Mouse (Mus musculus) heart, embryonic 14.5 days (tissue): ENCODE data around the gene Slc37a1. TPM values are rescaled to one million over a fixed set of nuclear protein-coding genes. Genes with fewer than 3 reads are reported as not detected.

Experiments used
- ATAC-seq: fragments of 200-750 bp; cut with Nextera tagmentation; 2 replicates; pipeline ENCODE4 v1.8.0; 2017; ENCODE audit warnings: low read depth, moderate TSS enrichment; ENCODE audit not compliant: insufficient number of reproducible peaks, insufficient read depth, low FRiP score
- H3K27ac ChIP-seq, 2 experiments: fragments of 200-500 bp in 1 of 2; fragments of 300-500 bp in 1 of 2; sonication (generic) in 1 of 2; replicated peaks in 1 of 2; 2 replicates each; pipeline ENCODE4 v1.5.1; 2012 to 2014; ENCODE audit warnings: low read depth in 2 of 2, low read length in 2 of 2, control low read depth in 1 of 2, mild to moderate bottlenecking in 1 of 2, mixed read lengths in 1 of 2; ENCODE audit not compliant: control insufficient read depth in 1 of 2, insufficient read depth in 1 of 2
- H3K27me3 ChIP-seq: fragments of 300-500 bp; sonication (generic); 2 replicates; pipeline ENCODE4 v1.6.1; 2014; ENCODE audit warnings: mild to moderate bottlenecking, low read length, control low read depth; ENCODE audit not compliant: control insufficient read depth, insufficient read depth
- H3K36me3 ChIP-seq: fragments of 300-500 bp; sonication (generic); 2 replicates; pipeline ENCODE4 v1.6.1; 2014; ENCODE audit warnings: mild to moderate bottlenecking, control low read depth, low read length, mixed read lengths; ENCODE audit not compliant: control insufficient read depth, insufficient read depth
- H3K4me1 ChIP-seq, 2 experiments: fragments of 200-500 bp in 1 of 2; fragments of 300-500 bp in 1 of 2; sonication (generic) in 1 of 2; 2 replicates each; pipeline ENCODE4 v1.6.1; 2012 to 2014; ENCODE audit warnings: low read length in 2 of 2, control low read depth in 1 of 2, mixed read lengths in 1 of 2; ENCODE audit not compliant: control insufficient read depth in 2 of 2, insufficient read depth in 2 of 2
- H3K4me2 ChIP-seq: fragments of 300-500 bp; sonication (generic); 2 replicates; pipeline ENCODE4 v1.6.1; 2014; ENCODE audit warnings: mild to moderate bottlenecking, low read length
- H3K4me3 ChIP-seq, 2 experiments: fragments of 200-500 bp in 1 of 2; fragments of 300-500 bp in 1 of 2; sonication (generic) in 1 of 2; 2 replicates each; pipeline ENCODE4 v1.5.1; 2012 to 2014; ENCODE audit warnings: low read length in 2 of 2, mild to moderate bottlenecking in 2 of 2, control low read depth in 1 of 2, low read depth in 1 of 2, moderate library complexity in 1 of 2; ENCODE audit not compliant: control insufficient read depth in 1 of 2, insufficient read depth in 1 of 2
- H3K9ac ChIP-seq: fragments of 300-500 bp; sonication (generic); 2 replicates; pipeline ENCODE4 v1.6.1; 2014; ENCODE audit warnings: mild to moderate bottlenecking, low read length
- H3K9me3 ChIP-seq: fragments of 300-500 bp; sonication (generic); 2 replicates; pipeline ENCODE4 v1.6.1; 2016; ENCODE audit warnings: low read length, control low read depth; ENCODE audit not compliant: control insufficient read depth
- WGBS: fragments of 180-500 bp; shearing (Covaris S2); extraction: QIAGEN DNeasy Blood & Tissue Kit; methylation state at CpG from one replicate; pipeline ENCODE4 v1.1.7; 2014; 5-methylcytosine and 5-hydroxymethylcytosine counted together
- polyA plus RNA-seq: library from polyadenylated mRNA; unstranded; fragments of >200 nt; fragmentation: Nextera tagmentation; extraction: Ambion mirVana; gene quantifications from 2 replicates; pipeline ENCODE4 v1.2.1, GENCODE M21; 2014

The Slc37a1 gene
- polyA plus RNA-seq: 8.0 and 9.1 TPM in 2 replicates

DNA sequence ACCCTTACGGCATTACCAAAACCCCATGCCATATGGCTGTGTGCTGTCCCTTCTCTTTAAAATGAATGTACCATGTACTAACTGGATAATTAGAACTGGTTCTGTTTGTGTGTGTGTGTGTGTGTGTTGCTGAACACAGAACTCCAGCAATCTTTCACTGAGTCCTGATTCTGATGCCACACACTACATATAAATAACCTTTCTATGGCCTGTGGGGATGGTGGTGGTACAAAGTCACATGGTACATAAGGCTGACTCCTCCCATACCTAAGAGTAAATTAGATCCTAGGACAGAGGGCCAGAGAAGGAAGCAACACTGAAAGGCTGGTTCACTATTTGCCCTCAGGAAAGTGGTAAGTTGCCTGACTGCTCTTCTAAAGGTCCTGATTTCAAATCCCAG is at the start of gene Slc37a1:
Gene Slc37a1, plus strand, starts transcription at position 301 of the 400 bp plus-strand sequence.
- Histone ChIP-seq H3K27me3 (no peaks in the 10 kb centered on the region), H3K9ac (no peak within 1 kb of the TSS), H3K27ac (no peak within 1 kb of the TSS), H3K4me2 (no peak within 1 kb of the TSS), H3K4me3 (no peak within 1 kb of the TSS), H3K9me3 (no peaks in the 10 kb centered on the region), H3K4me1 (no peaks in the 10 kb centered on the region), H3K36me3 (no peaks in the 10 kb centered on the region)
- no peak for ATAC-seq
- 97% methylated on average over 1 of the region's 1 CpGs for WGBS

GRCm38 (mm10) chr17:31238234-31239020 is 48.2 kb upstream of the Slc37a1 start:
- Histone ChIP-seq H3K36me3 (no peaks in the 10 kb centered on the region), H3K4me2 (no peak overlapping the region), H3K9ac (no peak overlapping the region), H3K4me3 (no peak overlapping the region), H3K27ac (no peak overlapping the region), H3K27me3 (no peaks in the 10 kb centered on the region), H3K4me1 (no peaks in the 10 kb centered on the region), H3K9me3 (no peaks in the 10 kb centered on the region)
- ATAC-seq: no peak
- WGBS: 70% methylated on average over 7 of the region's 7 CpGs

DNA sequence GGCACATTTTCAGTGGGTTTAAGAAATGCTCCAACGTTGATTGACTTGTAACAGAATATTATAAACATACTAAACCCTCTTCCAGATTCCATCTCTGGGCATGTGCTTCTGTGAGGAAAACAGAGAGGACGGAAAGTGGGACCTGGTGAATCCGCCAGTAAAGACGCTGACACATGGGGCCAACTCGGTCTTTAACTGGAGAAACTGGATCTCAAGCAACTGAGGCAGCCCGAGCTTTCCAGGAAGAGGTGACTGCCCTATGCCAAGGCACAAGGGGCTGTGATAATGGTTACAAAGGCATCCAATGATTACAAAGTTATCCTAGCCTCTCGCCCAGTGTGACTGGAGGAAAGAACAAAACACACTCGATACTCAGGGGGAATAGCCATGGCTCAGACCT is 45.4 kb upstream of the Slc37a1 start:
- Histone ChIP-seq H3K36me3 (no peaks in the 10 kb centered on the region), H3K27ac (no peak overlapping the region)
- no peak for ATAC-seq

GRCm38 (mm10) chr17:31242764-31243163 is 43.8 kb upstream of the Slc37a1 start:
- H3K36me3 ChIP-seq: no peaks in the 10 kb centered on the region
- H3K9ac ChIP-seq: no peak overlapping the region
- no peak for ATAC-seq
- H3K9me3 ChIP-seq: no peaks in the 10 kb centered on the region
- H3K4me2 ChIP-seq: no peak overlapping the region
- peaks cover 4 to 6% of the 10 kb centered on the region in 2 experiments for H3K4me1 ChIP-seq
- no peaks in the 10 kb centered on the region for H3K27me3 ChIP-seq
- WGBS: 6% methylated on average over 1 of the region's 1 CpGs
- no peak overlapping the region for H3K27ac ChIP-seq
- no peak overlapping the region for H3K4me3 ChIP-seq

More for the DNA sequence above, 45.4 kb upstream of the Slc37a1 start:
- WGBS: 78% methylated on average over 8 of the region's 8 CpGs
- Histone ChIP-seq H3K27me3 (no peaks in the 10 kb centered on the region), H3K4me2 (no peak overlapping the region), H3K4me1 (peaks cover 4 to 6% of the 10 kb centered on the region in 2 experiments), H3K9me3 (no peaks in the 10 kb centered on the region), H3K4me3 (no peak overlapping the region), H3K9ac (no peak overlapping the region)

- Histone ChIP-seq H3K27me3 (no peaks in the 10 kb centered on the region), H3K9ac (no peak overlapping the region), H3K4me1 (peaks cover 4 to 6% of the 10 kb centered on the region in 2 experiments), H3K9me3 (no peaks in the 10 kb centered on the region), H3K36me3 (no peaks in the 10 kb centered on the region), H3K27ac (no peak overlapping the region; a peak in 1 of 4 replicates), H3K4me3 (no peak overlapping the region), H3K4me2 (no peak overlapping the region)
- ATAC-seq: peak; percentile 39; the same call in 1 of the 2 replicates
- WGBS: 20% methylated on average over 5 of the region's 5 CpGs
Observed at GRCm38 (mm10) chr17:31245321-31245720, 41.3 kb upstream of the Slc37a1 start.

GRCm38 (mm10) chr17:31247144-31247543 is 39.4 kb upstream of the Slc37a1 start:
- Histone ChIP-seq H3K9ac (no peak overlapping the region), H3K27me3 (no peaks in the 10 kb centered on the region), H3K4me3 (no peak overlapping the region), H3K27ac (no peak overlapping the region), H3K4me2 (no peak overlapping the region), H3K9me3 (no peaks in the 10 kb centered on the region), H3K4me1 (peaks cover 4 to 6% of the 10 kb centered on the region in 2 experiments), H3K36me3 (no peaks in the 10 kb centered on the region)
- WGBS: 41% methylated on average over 5 of the region's 5 CpGs
- ATAC-seq: no peak

DNA sequence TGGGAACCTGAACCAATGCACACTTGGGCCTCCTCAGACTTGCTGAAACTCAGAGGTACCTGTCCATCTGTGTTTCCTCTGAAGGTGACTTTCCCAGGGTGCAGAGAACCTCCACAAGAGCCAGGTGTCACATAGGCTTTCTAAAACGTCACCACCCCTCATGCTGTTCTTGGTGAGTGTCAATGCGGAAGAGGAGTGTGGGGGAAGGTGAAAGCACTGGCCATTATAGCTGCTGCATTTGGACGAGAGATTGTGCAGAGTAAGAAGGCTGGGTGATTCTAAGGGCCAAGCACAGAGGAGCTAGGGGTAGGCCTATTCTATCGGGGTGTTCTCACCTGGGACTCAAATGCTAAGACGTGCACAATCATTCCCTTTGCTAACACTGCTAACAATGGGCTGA is 32.6 kb upstream of the Slc37a1 start:
- H3K27ac ChIP-seq: no peak overlapping the region
- no peaks in the 10 kb centered on the region for H3K9me3 ChIP-seq
- H3K4me2 ChIP-seq: no peak overlapping the region
- 59% methylated on average over 5 of the region's 5 CpGs for WGBS
- H3K27me3 ChIP-seq: no peaks in the 10 kb centered on the region
- no peak for ATAC-seq
- H3K4me3 ChIP-seq: no peak overlapping the region
- no peaks in the 10 kb centered on the region for H3K4me1 ChIP-seq
- H3K36me3 ChIP-seq: no peaks in the 10 kb centered on the region
- H3K9ac ChIP-seq: no peak overlapping the region
